Mouse (Mus musculus): ENCODE data around the gene Serpina1c. TPM values are rescaled to one million over a fixed set of nuclear protein-coding genes. Genes with fewer than 3 reads are reported as not detected.
"Not testable (repeated sequence)": the region's sequence is repeated elsewhere in the genome, so short reads cannot be mapped to it uniquely, and the experiment has no call there.

Serpina1c gene
- polyA plus RNA-seq (2015; fragmentation: Nextera tagmentation; extraction: Ambion mirVana): 0.15 and 1.1 TPM in 2 replicates

- 78% methylated on average over 4 of the region's 4 CpGs for WGBS
- H3K4me1 ChIP-seq; ATAC-seq (ENCODE audit: insufficient number of reproducible peaks, low FRiP score, low TSS enrichment, low read depth); H3K4me2 ChIP-seq; H3K27me3 ChIP-seq; H3K9ac ChIP-seq; H3K9me3 ChIP-seq; H3K27ac ChIP-seq; H3K36me3 ChIP-seq; H3K4me3 ChIP-seq: not testable (repeated sequence)
These were observed at the start of gene Serpina1c for GRCm38 (mm10) chr12:103904837-103905340. Serpina1c (minus strand) TSS chr12:103904887.

DNA sequence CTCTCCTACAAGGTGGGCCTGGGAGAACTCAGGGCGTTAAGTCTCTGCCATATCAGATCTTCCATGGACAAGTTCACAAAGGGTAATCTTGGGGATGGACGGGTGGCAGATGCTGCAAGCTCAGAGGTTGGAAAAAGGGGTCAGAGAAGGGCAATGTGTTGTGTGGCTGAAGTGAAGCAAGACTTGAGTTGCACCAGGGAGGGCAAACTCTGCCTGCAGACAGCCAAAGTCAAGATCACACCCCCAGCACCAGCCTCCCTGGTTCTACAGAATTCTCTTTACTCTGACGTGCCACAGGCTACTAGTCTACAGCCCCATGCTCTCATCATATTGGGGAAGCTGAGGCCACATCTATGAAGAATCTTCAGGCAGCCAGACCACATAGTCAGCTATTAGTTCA is 48.3 kb upstream of the Serpina1c start:
- not testable (repeated sequence) for H3K27me3 ChIP-seq; H3K4me2 ChIP-seq; H3K9me3 ChIP-seq; H3K36me3 ChIP-seq; H3K4me3 ChIP-seq; ATAC-seq (ENCODE audit: insufficient number of reproducible peaks, low FRiP score, low TSS enrichment, low read depth); H3K9ac ChIP-seq; H3K27ac ChIP-seq; H3K4me1 ChIP-seq
- WGBS: 70% methylated on average over 3 of the region's 3 CpGs

- no peak for ATAC-seq (ENCODE audit: insufficient number of reproducible peaks, low FRiP score, low TSS enrichment, low read depth)
- 79% methylated on average over 4 of the region's 4 CpGs for WGBS
These were observed 41.6 kb upstream of the Serpina1c start for GRCm38 (mm10) chr12:103946243-103946642.

DNA sequence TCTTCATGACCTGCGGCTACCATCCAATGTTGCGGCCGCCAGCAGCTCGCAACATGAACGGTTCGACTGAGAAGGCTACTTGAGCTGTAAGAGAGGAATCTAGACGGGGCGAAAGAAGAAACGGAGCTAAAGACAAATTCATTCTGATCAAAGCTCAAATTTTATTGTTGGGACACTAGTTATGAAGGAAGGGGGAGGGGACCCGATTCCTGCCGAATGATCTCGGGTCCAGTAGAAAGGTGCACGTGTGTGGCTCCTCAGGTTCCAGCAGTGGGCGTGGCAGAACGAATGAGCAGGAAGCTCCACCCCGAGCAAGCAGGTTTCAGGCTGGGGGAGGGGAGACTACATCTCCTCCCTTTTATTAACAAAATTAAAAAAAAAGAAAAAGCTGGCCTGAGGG is 4.5 kb upstream of the Serpina1c start:
- not testable (repeated sequence) for H3K4me2 ChIP-seq; H3K4me1 ChIP-seq; ATAC-seq (ENCODE audit: insufficient number of reproducible peaks, low FRiP score, low TSS enrichment, low read depth); H3K27me3 ChIP-seq; H3K36me3 ChIP-seq; H3K4me3 ChIP-seq; H3K27ac ChIP-seq; H3K9ac ChIP-seq; H3K9me3 ChIP-seq
- 94% methylated on average over 12 of the region's 16 CpGs for WGBS

More at GRCm38 (mm10) chr12:103946243-103946642, 41.6 kb upstream of the Serpina1c start:
- H3K4me2 ChIP-seq: no peak overlapping the region
- no peaks in the 10 kb centered on the region for H3K9me3 ChIP-seq
- H3K4me1 ChIP-seq: no peaks in the 10 kb centered on the region
- H3K4me3 ChIP-seq: no peak overlapping the region
- H3K36me3 ChIP-seq: no peaks in the 10 kb centered on the region
- H3K27ac ChIP-seq: no peak overlapping the region
- no peaks in the 10 kb centered on the region for H3K27me3 ChIP-seq
- H3K9ac ChIP-seq: no peak overlapping the region

- WGBS: 19% methylated on average over 1 of the region's 1 CpGs
- H3K27me3 ChIP-seq; H3K4me2 ChIP-seq; ATAC-seq (ENCODE audit: insufficient number of reproducible peaks, low FRiP score, low TSS enrichment, low read depth); H3K36me3 ChIP-seq; H3K9ac ChIP-seq; H3K4me3 ChIP-seq; H3K4me1 ChIP-seq; H3K9me3 ChIP-seq; H3K27ac ChIP-seq: not testable (repeated sequence)
These were observed 3.1 kb upstream of the Serpina1c start for GRCm38 (mm10) chr12:103907746-103908145.

DNA sequence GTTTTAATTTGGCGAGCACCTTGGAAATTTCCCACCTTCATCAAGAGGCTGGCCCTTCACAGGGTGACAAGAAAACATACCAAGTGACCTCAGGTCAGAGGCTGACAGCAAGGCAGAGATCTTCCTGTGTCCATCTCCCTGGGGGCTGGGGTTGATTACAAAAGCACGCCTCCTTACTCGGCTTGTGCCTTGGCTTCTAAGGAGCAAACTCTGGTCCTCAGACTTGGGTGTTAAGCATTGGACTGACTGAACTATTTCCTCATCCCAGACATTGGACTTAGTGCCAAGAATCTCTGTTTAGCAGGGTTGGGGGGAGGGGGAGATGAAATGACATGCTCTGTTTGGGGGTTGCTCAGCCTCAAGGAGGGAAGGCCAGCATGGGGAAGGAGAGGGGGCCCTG is 2.8 kb downstream of the Serpina1c start:
- not testable (repeated sequence) for H3K27ac ChIP-seq; H3K36me3 ChIP-seq; H3K9ac ChIP-seq; H3K9me3 ChIP-seq; H3K27me3 ChIP-seq; ATAC-seq (ENCODE audit: insufficient number of reproducible peaks, low FRiP score, low TSS enrichment, low read depth); H3K4me1 ChIP-seq; H3K4me2 ChIP-seq; H3K4me3 ChIP-seq
- 91% methylated on average over 3 of the region's 3 CpGs for WGBS

DNA sequence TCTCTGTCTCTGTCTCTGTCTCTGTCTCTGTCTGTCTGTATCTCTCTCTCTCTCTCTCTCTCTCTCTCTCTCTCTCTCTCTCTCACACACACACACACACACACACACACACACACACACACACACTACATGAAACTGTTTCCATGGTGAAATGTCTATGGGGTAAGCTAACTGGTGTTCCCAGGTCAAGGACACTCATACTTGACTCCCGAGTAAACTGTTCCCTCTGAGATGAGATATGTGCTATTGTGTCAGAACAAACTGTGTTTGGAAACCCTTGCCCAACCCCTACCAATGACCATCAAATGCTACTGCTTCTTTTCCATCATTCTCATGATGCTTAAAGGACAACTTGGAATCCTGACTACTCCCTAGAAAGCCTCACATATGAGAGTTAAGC is 37.8 kb downstream of the Serpina1c start:
- not testable (repeated sequence) for H3K4me1 ChIP-seq; H3K27ac ChIP-seq; ATAC-seq (ENCODE audit: insufficient number of reproducible peaks, low FRiP score, low TSS enrichment, low read depth); H3K4me2 ChIP-seq; H3K9me3 ChIP-seq; H3K9ac ChIP-seq; H3K27me3 ChIP-seq; H3K4me3 ChIP-seq; H3K36me3 ChIP-seq
- 89% methylated on average over 1 of the region's 1 CpGs for WGBS

GRCm38 (mm10) chr12:103863101-103863974 is 41.3 kb downstream of the Serpina1c start, which contains the start of gene Serpina1a:
Serpina1a (minus strand) TSS chr12:103863562.
- not testable (repeated sequence) for H3K4me3 ChIP-seq; H3K4me2 ChIP-seq; H3K4me1 ChIP-seq; H3K9me3 ChIP-seq; H3K9ac ChIP-seq; H3K36me3 ChIP-seq; H3K27ac ChIP-seq; H3K27me3 ChIP-seq; ATAC-seq (ENCODE audit: insufficient number of reproducible peaks, low FRiP score, low TSS enrichment, low read depth)
- WGBS: 81% methylated on average over 9 of the region's 9 CpGs

- H3K4me1 ChIP-seq: no peaks in the 10 kb centered on the region
- H3K4me2 ChIP-seq: no peak overlapping the region
- no peaks in the 10 kb centered on the region for H3K27me3 ChIP-seq
- no peak for ATAC-seq (ENCODE audit: insufficient number of reproducible peaks, low FRiP score, low TSS enrichment, low read depth)
- 65% methylated on average over 3 of the region's 3 CpGs for WGBS
- H3K4me3 ChIP-seq: no peak overlapping the region
- H3K27ac ChIP-seq: no peak overlapping the region
- no peaks in the 10 kb centered on the region for H3K9me3 ChIP-seq
- H3K9ac ChIP-seq: no peak overlapping the region
- H3K36me3 ChIP-seq: no peaks in the 10 kb centered on the region
These were observed 43.7 kb downstream of the Serpina1c start for GRCm38 (mm10) chr12:103860976-103861375.

DNA sequence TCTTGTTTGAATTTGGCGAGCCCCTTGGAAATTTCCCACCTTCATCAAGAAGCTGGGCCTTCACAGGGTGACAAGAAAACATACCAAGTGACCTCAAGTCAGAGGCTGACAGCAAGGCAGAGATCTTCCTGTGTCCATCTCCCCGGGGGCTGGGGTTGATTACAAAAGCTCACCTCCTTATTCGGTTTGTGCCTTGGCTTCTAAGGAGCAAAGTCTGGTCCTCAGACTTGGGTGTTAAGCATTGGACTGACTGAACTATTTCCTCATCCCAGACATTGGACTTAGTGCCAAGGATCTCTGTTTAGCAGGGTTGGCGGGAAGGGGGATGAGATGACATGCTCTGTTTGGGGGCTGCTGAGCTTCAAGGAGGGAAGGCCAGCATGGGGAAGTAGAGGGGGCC is 44.1 kb downstream of the Serpina1c start:
- not testable (repeated sequence) for ATAC-seq (ENCODE audit: insufficient number of reproducible peaks, low FRiP score, low TSS enrichment, low read depth); H3K9me3 ChIP-seq; H3K4me1 ChIP-seq; H3K4me2 ChIP-seq; H3K4me3 ChIP-seq; H3K36me3 ChIP-seq; H3K9ac ChIP-seq; H3K27ac ChIP-seq; H3K27me3 ChIP-seq
- 84% methylated on average over 3 of the region's 4 CpGs for WGBS

DNA sequence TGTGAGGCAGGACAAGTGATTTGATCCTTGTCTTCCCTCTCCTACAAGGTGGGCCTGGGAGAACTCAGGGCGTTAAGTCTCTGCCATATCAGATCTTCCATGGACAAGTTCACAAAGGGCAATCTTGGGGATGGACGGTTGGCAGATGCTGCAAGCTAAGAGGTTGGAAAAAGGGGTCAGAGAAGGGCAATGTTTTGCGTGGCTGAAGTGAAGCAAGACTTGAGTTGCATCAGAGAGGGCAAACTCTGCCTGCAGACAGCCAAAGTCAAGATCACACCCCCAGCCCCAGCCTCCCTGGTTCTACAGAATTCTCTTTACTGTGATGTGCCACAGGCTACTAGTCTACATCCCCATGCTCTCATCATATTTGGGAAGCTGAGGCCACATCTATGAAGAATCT is 45.1 kb downstream of the Serpina1c start:
- not testable (repeated sequence) for H3K9ac ChIP-seq; H3K9me3 ChIP-seq; H3K27ac ChIP-seq; H3K4me3 ChIP-seq; H3K4me1 ChIP-seq; H3K27me3 ChIP-seq; H3K36me3 ChIP-seq; ATAC-seq (ENCODE audit: insufficient number of reproducible peaks, low FRiP score, low TSS enrichment, low read depth); H3K4me2 ChIP-seq
- 73% methylated on average over 3 of the region's 3 CpGs for WGBS

DNA sequence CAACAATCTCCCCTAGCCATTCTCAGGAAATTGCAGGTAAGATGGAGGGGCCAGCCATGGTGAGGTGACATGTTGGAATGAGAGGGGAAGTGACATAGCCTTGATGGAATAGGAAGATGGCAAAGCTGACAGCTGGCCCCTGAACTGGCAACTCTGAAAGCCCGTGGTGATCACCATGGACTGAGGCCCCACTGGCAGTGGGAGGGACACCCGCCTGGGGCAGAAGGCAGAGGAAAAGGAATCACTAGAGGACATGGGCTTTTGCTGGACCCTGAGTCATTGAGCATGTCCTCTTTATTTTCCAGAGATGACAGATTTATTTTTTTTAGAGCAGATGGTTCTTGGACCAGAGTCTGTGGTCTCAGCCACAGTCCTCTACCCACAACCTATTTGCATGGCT is 51.7 kb downstream of the Serpina1c start:
- not testable (repeated sequence) for H3K4me2 ChIP-seq; H3K27me3 ChIP-seq; H3K27ac ChIP-seq; H3K9ac ChIP-seq; ATAC-seq (ENCODE audit: insufficient number of reproducible peaks, low FRiP score, low TSS enrichment, low read depth); H3K36me3 ChIP-seq; H3K4me1 ChIP-seq; H3K4me3 ChIP-seq; H3K9me3 ChIP-seq
- WGBS: 80% methylated on average over 2 of the region's 2 CpGs

Measured in limb, embryonic 15.5 days (tissue).